Mouse (Mus musculus): ENCODE results near the gene Slc12a4.

GRCm38 (mm10) chr8:106010748-106011642 lies 45.1 kb upstream of the Slc12a4 start:
- TF ChIP-seq ZNF384 (IDR thresholded peaks at IDR 0.05; ENCODE audit: low read depth, low read length) (no peak), MAFK (IDR thresholded peaks at IDR 0.05; ENCODE audit: insufficient read depth, low read depth, low read length) (no peak), CHD2 (IDR thresholded peaks at IDR 0.05; ENCODE audit: low read depth, low read length) (no peak)

All from ES-E14 (cell line).